Mouse (Mus musculus): Measurements from ENCODE around the gene Zfp668.

DNA sequence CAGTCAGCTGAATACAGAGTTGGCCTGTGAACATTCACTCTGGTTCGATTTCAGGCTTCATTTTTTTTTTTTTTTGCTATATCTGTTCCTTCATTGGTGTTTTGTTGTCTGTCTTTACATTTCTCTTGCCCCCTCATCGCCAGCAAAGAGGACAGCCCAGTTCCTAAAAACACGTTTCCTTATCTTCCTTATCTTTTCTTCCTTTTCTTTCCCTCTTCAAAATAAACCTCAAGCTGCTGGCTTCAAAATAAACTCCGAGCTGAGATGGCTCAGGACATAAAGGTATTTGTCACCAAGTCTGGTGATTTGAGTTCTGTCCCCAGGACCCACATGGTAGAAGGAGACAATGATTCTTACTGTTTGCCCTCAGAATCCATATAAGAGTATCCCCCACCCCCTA lies 36.3 kb upstream of the Zfp668 start:
- TF ChIP-seq CTCF (IDR thresholded peaks at IDR 0.05; ENCODE audit: control insufficient read depth, insufficient read depth, insufficient read length) (no peak), USF1 (IDR thresholded peaks at IDR 0.05; ENCODE audit: low read depth) (no peak), CEBPB (IDR thresholded peaks at IDR 0.05; ENCODE audit: low read depth) (no peak)
